Mouse (Mus musculus): ENCODE data around the gene Chmp1a. TPM values are rescaled to one million over a fixed set of nuclear protein-coding genes. Genes with fewer than 3 reads are reported as not detected.
"Not testable (repeated sequence)": the region's sequence is repeated elsewhere in the genome, so short reads cannot be mapped to it uniquely, and the experiment has no call there.

Chmp1a gene
- total RNA-seq (2014; rRNA removed) (207 and 211 TPM in 2 replicates), polyA plus RNA-seq (2015; fragmentation: Nextera tagmentation; extraction: Ambion mirVana) (247 and 251 TPM in 2 replicates)

GRCm38 (mm10) chr8:123212321-123213117, at the start of gene Chmp1a, which contains the start of gene Spata33:
Gene Chmp1a (minus strand): TSS chr8:123212763.
Gene Spata33 (plus strand): TSS chr8:123212832.
- peak within 1 kb of the TSS; percentile 66 for H3K27ac ChIP-seq (ENCODE audit: low read depth, low read length)
- peak; percentile 66 for TF ChIP-seq CTCF (IDR thresholded peaks at IDR 0.05; ENCODE audit: low read depth)
- 2% methylated on average over 76 of the region's 76 CpGs for WGBS
- H3K4me3 ChIP-seq (ENCODE audit: low read depth, low read length) = peak within 1 kb of the TSS; percentile 96
- H3K9ac ChIP-seq = peak within 1 kb of the TSS; percentile 97
- H3K4me2 ChIP-seq (ENCODE audit: low read depth) = peak within 1 kb of the TSS; percentile 91
- peaks cover 24% of the 10 kb centered on the region for H3K36me3 ChIP-seq (ENCODE audit: insufficient read depth)
- H3K27me3 ChIP-seq (ENCODE audit: insufficient read depth, low read length) = no peaks in the 10 kb centered on the region
- H3K4me1 ChIP-seq (ENCODE audit: insufficient read depth) = peaks cover 16% of the 10 kb centered on the region; the same call in 1 of the 2 replicates
- ATAC-seq (peak; percentile 98), DNase-seq (peak; percentile 95)
- no peaks in the 10 kb centered on the region for H3K9me3 ChIP-seq (ENCODE audit: low read length)

- Histone ChIP-seq H3K4me1 (ENCODE audit: insufficient read depth) (peaks cover 10% of the 10 kb centered on the region), H3K36me3 (ENCODE audit: insufficient read depth) (peaks cover 52% of the 10 kb centered on the region)
- WGBS = 92% methylated on average over 8 of the region's 8 CpGs
- not testable (repeated sequence) for DNase-seq; H3K4me2 ChIP-seq (ENCODE audit: low read depth); H3K9me3 ChIP-seq (ENCODE audit: low read length); ATAC-seq; H3K27ac ChIP-seq (ENCODE audit: low read depth, low read length); H3K9ac ChIP-seq; H3K27me3 ChIP-seq (ENCODE audit: insufficient read depth, low read length); H3K4me3 ChIP-seq (ENCODE audit: low read depth, low read length)
Observed at GRCm38 (mm10) chr8:123257593-123257992, 45.0 kb upstream of the Chmp1a start.

DNA sequence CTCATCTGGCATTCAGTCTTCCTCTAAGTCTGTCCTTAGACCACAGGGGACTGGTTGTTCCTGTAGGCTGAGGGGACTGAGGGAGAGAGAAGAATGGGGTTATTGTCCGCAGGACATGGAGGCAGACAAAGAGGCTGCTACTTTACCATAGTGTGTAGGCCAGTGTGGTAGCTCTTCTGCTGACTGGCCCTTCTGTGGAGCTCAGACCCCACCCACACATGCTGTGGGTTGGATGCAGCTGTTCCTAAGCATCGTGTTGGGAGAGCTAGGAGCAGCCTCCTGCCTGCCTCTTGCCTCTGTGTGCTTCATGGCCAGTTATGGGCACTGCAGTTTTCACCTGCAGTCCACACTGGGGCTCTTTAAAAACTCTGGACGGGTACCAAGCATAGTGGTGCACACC, 44.6 kb upstream of the Chmp1a start:
- ATAC-seq (no peak; the same call in 1 of the 2 replicates), DNase-seq (no peak)
- 70% methylated on average over 3 of the region's 3 CpGs for whole genome bisulfite sequencing
- H3K9ac ChIP-seq = no peak overlapping the region
- H3K36me3 ChIP-seq (ENCODE audit: insufficient read depth) = peaks cover 52% of the 10 kb centered on the region
- no peak overlapping the region for H3K4me2 ChIP-seq (ENCODE audit: low read depth)
- H3K4me3 ChIP-seq (ENCODE audit: low read depth, low read length) = no peak overlapping the region
- no peaks in the 10 kb centered on the region for H3K27me3 ChIP-seq (ENCODE audit: insufficient read depth, low read length)
- H3K4me1 ChIP-seq (ENCODE audit: insufficient read depth) = peaks cover 10% of the 10 kb centered on the region
- no peak overlapping the region for H3K27ac ChIP-seq (ENCODE audit: low read depth, low read length)
- no peaks in the 10 kb centered on the region for H3K9me3 ChIP-seq (ENCODE audit: low read length)
- TF ChIP-seq CTCF (IDR thresholded peaks at IDR 0.05; ENCODE audit: low read depth) = no peak

GRCm38 (mm10) chr8:123255170-123255569, 42.6 kb upstream of the Chmp1a start:
- Histone ChIP-seq H3K4me2 (ENCODE audit: low read depth) (peak overlapping the region; percentile 88), H3K9ac (peak overlapping the region; percentile 85; the same call in 1 of the 2 replicates), H3K9me3 (ENCODE audit: low read length) (no peaks in the 10 kb centered on the region), H3K27me3 (ENCODE audit: insufficient read depth, low read length) (no peaks in the 10 kb centered on the region), H3K4me1 (ENCODE audit: insufficient read depth) (peaks cover 10% of the 10 kb centered on the region), H3K36me3 (ENCODE audit: insufficient read depth) (peaks cover 52% of the 10 kb centered on the region), H3K27ac (ENCODE audit: low read depth, low read length) (no peak overlapping the region), H3K4me3 (ENCODE audit: low read depth, low read length) (peak overlapping the region; percentile 95)
- DNase-seq = no peak
- no peak for ATAC-seq
- WGBS = 75% methylated on average over 6 of the region's 6 CpGs
- TF ChIP-seq CTCF (IDR thresholded peaks at IDR 0.05; ENCODE audit: low read depth) = no peak; the same call in 1 of the 2 replicates

GRCm38 (mm10) chr8:123254099-123254885, 41.7 kb upstream of the Chmp1a start, which contains the start of the genes Zfp276 and Vps9d1:
Gene Zfp276 (plus strand): TSS chr8:123254195.
Gene Vps9d1 (minus strand): TSS chr8:123254348.
- peak within 1 kb of the TSS; percentile 84 for H3K27ac ChIP-seq (ENCODE audit: low read depth, low read length)
- peak within 1 kb of the TSS; percentile 85 for H3K9ac ChIP-seq
- DNase-seq (peak; percentile 90), ATAC-seq (peak; percentile 98)
- WGBS = 3% methylated on average over 92 of the region's 99 CpGs
- no peaks in the 10 kb centered on the region for H3K27me3 ChIP-seq (ENCODE audit: insufficient read depth, low read length)
- H3K4me2 ChIP-seq (ENCODE audit: low read depth) = peak within 1 kb of the TSS; percentile 88
- peaks cover 50% of the 10 kb centered on the region for H3K36me3 ChIP-seq (ENCODE audit: insufficient read depth)
- H3K4me3 ChIP-seq (ENCODE audit: low read depth, low read length) = peak within 1 kb of the TSS; percentile 95
- H3K9me3 ChIP-seq (ENCODE audit: low read length) = no peaks in the 10 kb centered on the region
- peaks cover 10% of the 10 kb centered on the region for H3K4me1 ChIP-seq (ENCODE audit: insufficient read depth)
- no peak; the same call in 1 of the 2 replicates for TF ChIP-seq CTCF (IDR thresholded peaks at IDR 0.05; ENCODE audit: low read depth)

- Histone ChIP-seq H3K4me2 (ENCODE audit: low read depth) (peak overlapping the region; percentile 88), H3K36me3 (ENCODE audit: insufficient read depth) (peaks cover 50% of the 10 kb centered on the region), H3K27ac (ENCODE audit: low read depth, low read length) (peak overlapping the region; percentile 84), H3K27me3 (ENCODE audit: insufficient read depth, low read length) (no peaks in the 10 kb centered on the region), H3K9ac (peak overlapping the region; percentile 85), H3K4me3 (ENCODE audit: low read depth, low read length) (peak overlapping the region; percentile 95), H3K9me3 (ENCODE audit: low read length) (no peaks in the 10 kb centered on the region), H3K4me1 (ENCODE audit: insufficient read depth) (peaks cover 10% of the 10 kb centered on the region)
- no peak for DNase-seq
- under 1% methylated on average over 40 of the region's 40 CpGs for WGBS
- TF ChIP-seq CTCF (IDR thresholded peaks at IDR 0.05; ENCODE audit: low read depth) = no peak
- ATAC-seq = peak; percentile 62
Observed at GRCm38 (mm10) chr8:123253451-123254098, 41.0 kb upstream of the Chmp1a start.
